Mouse (Mus musculus): ENCODE results near the gene Eya3.

- TF ChIP-seq CTCF (IDR thresholded peaks at IDR 0.05; ENCODE audit: low read depth), result no peak
- TF ChIP-seq EP300 (IDR thresholded peaks at IDR 0.05; ENCODE audit: low read depth), result no peak
These were observed 108.2 kb downstream of the Eya3 start for GRCm38 (mm10) chr4:132746911-132747517.

All from liver, postnatal 0 days (tissue).